Mouse (Mus musculus) E14TG2a.4 (cell line): Measurements from ENCODE around the gene Fars2.

ENCODE experiments used
- H3K27me3 ChIP-seq: 2 replicates; pipeline ENCODE4 v1.6.1; 2014; ENCODE audit warnings: low read length, control low read depth; ENCODE audit not compliant: insufficient read depth
- H3K36me3 ChIP-seq: 2 replicates; pipeline ENCODE4 v1.6.1; 2014; ENCODE audit warnings: low read length, control low read depth; ENCODE audit not compliant: insufficient read depth
- H3K4me1 ChIP-seq: replicated peaks from 2 replicates; pipeline ENCODE4 v1.6.1; 2014; ENCODE audit warnings: low read depth, low read length, control low read depth
- H3K4me3 ChIP-seq: replicated peaks from 2 replicates; pipeline ENCODE4 v1.5.1; 2014; ENCODE audit warnings: mild to moderate bottlenecking, low read length
- H3K9me3 ChIP-seq: 2 replicates; pipeline ENCODE4 v1.6.1; 2014; ENCODE audit warnings: low read length, control low read depth
- CTCF ChIP-seq: conservative IDR thresholded peaks from 2 replicates; pipeline ENCODE4 v1.5.1; 2014; ENCODE audit warnings: low read length
- NANOG ChIP-seq: IDR thresholded peaks from 2 replicates; pipeline ENCODE4 v1.6.1; 2014; ENCODE audit warnings: borderline replicate concordance, low read length, mixed read lengths
- POU5F1 ChIP-seq: IDR thresholded peaks from 2 replicates; pipeline ENCODE4 v1.6.1; 2014; ENCODE audit warnings: low read length, borderline replicate concordance

Gene Fars2

DNA sequence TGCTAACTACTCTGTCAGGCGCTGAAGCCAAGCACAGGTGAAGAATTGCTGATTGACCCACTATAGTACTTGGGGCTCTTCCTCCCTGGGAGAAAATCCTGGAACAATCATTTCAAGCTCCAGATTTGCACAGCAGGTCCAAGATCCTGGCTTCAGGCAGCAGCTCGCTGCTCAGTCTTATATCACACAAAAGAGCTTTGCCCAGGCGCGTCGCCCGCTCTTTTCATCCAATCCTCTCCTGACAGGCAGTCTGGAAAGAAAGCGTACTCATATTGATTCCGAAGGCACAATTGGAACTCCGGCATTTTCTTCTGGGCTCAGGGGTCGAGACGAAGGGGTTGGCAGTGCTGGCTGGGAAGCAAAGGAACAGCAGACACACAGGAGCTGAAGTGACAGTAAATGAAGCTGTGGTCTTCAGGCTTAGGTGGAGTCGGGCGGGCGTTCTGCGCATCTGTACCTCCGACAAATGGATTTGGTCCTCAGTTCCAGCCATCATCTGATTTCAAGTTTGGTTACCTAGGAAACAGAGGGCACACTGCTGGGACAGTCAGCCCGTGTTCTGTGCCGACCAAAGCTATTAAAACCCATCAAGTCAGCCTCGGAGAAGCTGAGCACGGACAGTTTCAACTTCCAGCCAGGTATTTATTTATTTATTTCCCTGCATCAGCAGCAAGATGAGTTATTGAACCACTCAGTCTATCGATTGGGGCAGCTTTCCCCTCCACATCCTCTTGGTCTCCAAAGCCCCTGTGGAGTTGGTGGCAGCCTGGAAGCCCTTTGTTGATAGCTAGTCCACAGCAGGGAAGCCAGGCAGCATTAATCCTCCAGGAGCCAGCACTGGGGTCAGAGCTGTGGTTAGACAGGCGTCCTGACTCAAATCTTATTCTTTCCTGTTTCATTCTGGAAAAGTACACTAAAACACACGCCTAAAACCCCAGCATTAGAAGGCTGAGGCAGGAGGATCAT lies 495.9 kb downstream of the Fars2 start:
- TF ChIP-seq NANOG = no peak
- no peak for TF ChIP-seq CTCF
- TF ChIP-seq POU5F1 = no peak
- Histone ChIP-seq H3K36me3 (no peaks in the 10 kb centered on the region), H3K4me1 (no peaks in the 10 kb centered on the region), H3K27me3 (no peaks in the 10 kb centered on the region), H3K4me3 (no peak overlapping the region), H3K9me3 (peaks cover 28% of the 10 kb centered on the region)

DNA sequence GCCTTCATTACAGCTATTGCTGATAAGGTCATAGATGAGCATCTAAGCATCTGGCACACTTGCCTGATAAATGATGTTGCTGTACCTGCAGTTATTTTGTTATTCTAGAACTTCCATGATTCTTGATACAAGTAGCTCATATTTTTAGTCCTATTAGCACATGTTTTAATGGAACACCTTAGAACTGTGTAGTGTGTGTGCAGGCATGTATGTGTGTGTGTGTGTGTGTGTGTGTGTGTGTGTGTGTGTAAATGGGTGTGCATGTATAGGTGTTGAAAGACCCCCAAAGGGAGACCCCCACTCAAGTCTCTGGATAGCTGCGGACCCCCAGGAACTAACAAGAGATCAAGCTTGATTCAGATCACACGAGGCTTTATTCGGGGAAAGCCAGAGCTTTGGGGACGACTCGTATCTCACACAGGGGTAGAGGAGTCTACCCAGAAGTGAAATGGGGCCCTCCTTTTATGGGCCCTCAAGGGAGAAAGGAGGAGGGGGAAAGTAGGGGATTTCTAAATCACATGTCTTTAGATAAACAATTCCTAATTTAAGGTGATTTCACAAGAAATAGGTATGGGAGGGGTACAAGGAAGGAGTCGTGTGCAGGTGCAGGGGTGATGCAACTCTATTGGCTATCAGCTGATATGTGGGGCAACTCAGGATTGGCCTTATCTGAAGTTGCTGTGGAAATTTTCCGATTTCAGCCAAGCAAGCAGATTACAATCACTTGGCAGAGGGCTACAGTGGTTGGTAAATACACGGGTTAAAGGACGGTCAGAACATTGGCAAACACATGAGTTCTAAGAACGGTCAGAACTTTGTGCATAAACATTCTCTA lies 503.5 kb downstream of the Fars2 start:
- no peaks in the 10 kb centered on the region for H3K27me3 ChIP-seq
- H3K9me3 ChIP-seq = no peaks in the 10 kb centered on the region
- no peaks in the 10 kb centered on the region for H3K4me1 ChIP-seq
- H3K4me3 ChIP-seq = no peak overlapping the region
- H3K36me3 ChIP-seq = no peaks in the 10 kb centered on the region
- TF ChIP-seq POU5F1 (no peak), NANOG (no peak), CTCF (no peak)

DNA sequence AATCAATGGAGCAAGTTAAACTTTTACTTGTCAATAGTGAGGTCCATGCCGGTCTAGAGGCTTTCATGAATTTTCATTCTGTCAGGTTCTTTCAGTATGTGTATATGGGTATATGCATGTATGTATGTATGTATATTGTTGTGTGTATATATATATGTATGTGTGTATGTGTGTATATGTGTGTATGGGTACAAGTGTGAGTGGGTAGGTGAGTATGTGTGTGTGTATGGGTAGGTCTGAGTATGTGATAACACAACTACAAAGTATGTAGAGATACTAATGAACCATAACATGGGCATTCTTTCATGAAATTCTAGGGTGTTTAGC lies 504.1 kb downstream of the Fars2 start:
- Histone ChIP-seq H3K36me3 (no peaks in the 10 kb centered on the region), H3K9me3 (no peaks in the 10 kb centered on the region; the same call in 1 of the 2 replicates), H3K27me3 (no peaks in the 10 kb centered on the region), H3K4me1 (no peaks in the 10 kb centered on the region), H3K4me3 (no peak overlapping the region)
- TF ChIP-seq NANOG = no peak
- no peak for TF ChIP-seq CTCF
- no peak for TF ChIP-seq POU5F1

DNA sequence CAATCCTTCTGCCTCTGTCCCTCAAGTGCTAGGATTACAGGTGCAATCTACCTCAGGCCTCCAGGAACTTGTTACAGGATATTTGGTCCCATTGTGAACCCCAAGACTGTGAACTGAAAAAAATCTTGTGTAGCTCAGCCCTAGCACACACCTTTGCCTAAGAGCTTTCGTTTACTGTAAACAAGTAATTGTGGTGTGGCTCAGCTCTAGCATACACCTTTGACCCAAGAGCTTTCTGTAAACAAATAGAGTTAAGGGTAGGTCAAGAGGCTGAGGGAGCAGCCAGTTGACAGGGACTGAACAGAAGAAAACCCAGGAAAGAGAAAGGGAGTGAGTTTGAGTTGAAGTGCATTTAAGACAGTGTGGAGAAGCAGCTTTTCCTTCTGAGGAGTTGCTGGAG lies 506.3 kb downstream of the Fars2 start:
- no peaks in the 10 kb centered on the region for H3K36me3 ChIP-seq
- no peak for TF ChIP-seq POU5F1
- no peak for TF ChIP-seq NANOG
- TF ChIP-seq CTCF = no peak
- no peaks in the 10 kb centered on the region; the same call in 1 of the 2 replicates for H3K9me3 ChIP-seq
- no peaks in the 10 kb centered on the region for H3K4me1 ChIP-seq
- H3K4me3 ChIP-seq = no peak overlapping the region
- no peaks in the 10 kb centered on the region for H3K27me3 ChIP-seq

DNA sequence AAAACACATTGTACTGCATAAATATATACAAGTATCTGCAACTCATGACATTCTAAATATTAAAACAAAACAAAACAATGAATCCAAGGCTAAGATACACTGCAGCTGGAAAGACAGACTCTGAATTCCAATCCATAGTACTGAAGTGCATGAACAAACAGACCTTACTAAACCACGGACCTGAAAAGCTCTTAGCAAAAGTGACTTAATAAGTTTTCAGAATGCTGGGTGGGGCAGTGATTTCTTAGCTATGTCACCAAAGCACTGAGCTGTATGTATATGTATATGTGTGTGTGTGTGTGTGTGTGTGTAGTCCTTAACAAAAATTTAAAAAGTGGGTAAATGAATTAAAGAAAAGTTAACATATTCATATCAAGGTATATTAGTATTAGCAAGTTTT lies 511.9 kb downstream of the Fars2 start:
- H3K36me3 ChIP-seq = no peaks in the 10 kb centered on the region
- H3K9me3 ChIP-seq = no peaks in the 10 kb centered on the region; the same call in 1 of the 2 replicates
- H3K4me1 ChIP-seq = no peaks in the 10 kb centered on the region
- TF ChIP-seq NANOG = no peak
- TF ChIP-seq CTCF = no peak
- TF ChIP-seq POU5F1 = no peak
- H3K27me3 ChIP-seq = no peaks in the 10 kb centered on the region
- no peak overlapping the region for H3K4me3 ChIP-seq

DNA sequence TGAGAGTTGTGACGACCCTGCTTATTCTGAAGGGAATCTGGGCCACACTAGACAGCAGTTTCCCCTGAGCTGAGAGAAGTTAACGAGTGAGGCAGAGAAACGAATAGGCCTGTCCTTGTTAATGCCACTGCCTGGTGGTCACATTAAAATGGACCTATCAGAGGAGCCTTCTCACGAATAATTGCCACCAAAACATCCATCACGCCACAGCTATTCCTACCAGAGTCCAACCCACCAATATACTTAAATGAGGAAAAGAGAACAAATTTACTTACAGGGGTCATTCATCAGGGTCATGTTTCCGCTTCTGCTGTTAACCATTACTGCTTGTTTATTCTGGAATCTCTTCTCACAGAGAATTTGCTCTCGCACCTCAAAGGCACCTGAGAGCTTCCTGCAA lies 531.0 kb downstream of the Fars2 start:
- peaks cover 5% of the 10 kb centered on the region; the same call in 1 of the 2 replicates for H3K9me3 ChIP-seq
- TF ChIP-seq CTCF (no peak), NANOG (no peak), POU5F1 (no peak)
- H3K4me3 ChIP-seq = no peak overlapping the region
- no peaks in the 10 kb centered on the region for H3K36me3 ChIP-seq
- H3K27me3 ChIP-seq = no peaks in the 10 kb centered on the region
- no peaks in the 10 kb centered on the region for H3K4me1 ChIP-seq

DNA sequence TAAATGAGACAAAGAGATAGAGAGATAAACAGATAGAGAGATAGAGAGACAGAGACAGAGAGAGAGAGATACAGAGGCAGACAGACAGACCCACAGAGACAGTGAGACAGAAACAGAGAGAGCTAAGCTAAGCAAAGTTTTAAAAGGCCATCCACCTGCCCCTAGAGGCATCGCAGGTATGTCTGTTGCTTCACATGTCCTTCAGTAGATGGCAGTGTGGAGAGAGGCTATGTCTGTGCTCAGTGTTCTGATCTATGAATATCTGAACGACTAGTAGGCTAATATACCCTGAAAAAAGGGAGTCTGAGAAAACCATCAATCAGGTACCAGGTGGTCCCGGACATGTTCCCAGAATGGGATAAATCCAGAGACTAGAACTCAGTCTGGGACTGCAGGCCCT lies 537.0 kb downstream of the Fars2 start:
- H3K36me3 ChIP-seq = no peaks in the 10 kb centered on the region

DNA sequence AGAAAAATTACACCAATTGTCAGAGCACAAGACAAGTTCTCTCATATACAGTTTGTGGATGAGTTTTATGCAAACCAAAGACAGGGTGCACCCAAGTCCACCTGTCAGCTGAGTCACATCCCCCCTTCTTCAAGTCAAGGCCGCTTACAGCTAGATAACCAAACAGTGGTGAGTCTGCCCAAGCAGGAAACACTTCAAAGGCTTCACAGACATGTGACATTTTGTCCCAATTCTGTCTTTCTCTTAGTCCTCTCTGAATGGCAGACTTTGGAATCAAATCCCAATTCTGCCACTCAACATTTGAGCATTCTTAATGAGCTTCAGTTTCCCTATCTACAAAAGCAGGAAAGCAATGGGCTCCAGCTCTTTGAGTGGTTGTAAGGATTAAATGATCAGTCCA lies 562.1 kb downstream of the Fars2 start:
- Histone ChIP-seq H3K4me3 (no peak overlapping the region), H3K27me3 (no peaks in the 10 kb centered on the region), H3K9me3 (no peaks in the 10 kb centered on the region), H3K36me3 (no peaks in the 10 kb centered on the region), H3K4me1 (no peaks in the 10 kb centered on the region)
- TF ChIP-seq CTCF = no peak
- no peak for TF ChIP-seq POU5F1
- TF ChIP-seq NANOG = no peak

More for the DNA sequence above, 537.0 kb downstream of the Fars2 start:
- no peak overlapping the region for H3K4me3 ChIP-seq
- TF ChIP-seq NANOG (no peak), POU5F1 (no peak), CTCF (no peak)
- no peaks in the 10 kb centered on the region for H3K4me1 ChIP-seq
- H3K9me3 ChIP-seq = peaks cover 5% of the 10 kb centered on the region; the same call in 1 of the 2 replicates
- H3K27me3 ChIP-seq = no peaks in the 10 kb centered on the region
